Mouse (Mus musculus): ENCODE data around the gene Lmo7. TPM values are rescaled to one million over a fixed set of nuclear protein-coding genes. Genes with fewer than 3 reads are reported as not detected.

Lmo7 gene
- polyA plus RNA-seq, 2 experiments = 2.2 to 2.4 TPM

DNA sequence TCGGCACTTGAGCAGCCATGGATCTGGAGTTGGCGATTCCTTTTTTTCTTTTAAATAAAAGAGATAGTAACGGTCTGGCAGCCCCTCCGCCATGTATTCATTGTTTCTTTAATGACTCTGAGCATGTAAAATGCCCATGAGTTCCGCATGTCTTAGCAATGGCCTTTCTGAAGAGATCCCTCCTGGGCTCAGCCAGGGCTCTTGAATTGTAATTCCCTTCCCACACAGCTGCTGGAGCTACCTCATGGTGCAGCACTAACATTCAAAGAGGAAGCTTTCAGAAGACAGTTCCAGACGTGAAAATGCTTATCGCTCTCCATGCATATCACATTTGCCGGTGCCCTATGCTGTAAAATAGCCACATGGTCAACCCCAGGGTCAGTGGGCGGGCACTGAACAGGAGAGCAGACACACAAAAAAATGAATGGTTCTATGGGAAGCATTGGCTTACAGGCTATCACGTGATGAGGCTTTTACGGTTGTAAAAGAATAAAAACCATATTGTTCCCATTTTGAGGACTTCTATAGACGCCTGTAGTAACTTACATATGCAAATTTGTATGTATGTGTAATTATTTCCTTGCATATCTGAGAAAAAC lies 198.0 kb downstream of the Lmo7 start:
- no peaks in the 10 kb centered on the region for H3K4me1 ChIP-seq (replicated peaks; ENCODE audit: control insufficient read depth in 2 of 2, insufficient read depth in 2 of 2, low read length in 1 of 2)
- no peak overlapping the region for H3K27ac ChIP-seq
- no peaks in the 10 kb centered on the region for H3K36me3 ChIP-seq (replicated peaks; ENCODE audit: control insufficient read depth, insufficient read depth, low read depth)
- H3K4me3 ChIP-seq (ENCODE audit: insufficient read depth in 1 of 2, low read depth in 2 of 2, low read length in 2 of 2) = no peak overlapping the region
- no peak overlapping the region for H3K9ac ChIP-seq (replicated peaks)
- no peaks in the 10 kb centered on the region for H3K9me3 ChIP-seq (ENCODE audit: control insufficient read depth, low read length)
- ATAC-seq (ENCODE audit: insufficient read depth) (no peak), DNase-seq (ENCODE audit: low read depth in 3 of 3, low spot score in 3 of 3) (no peak)
- no peaks in the 10 kb centered on the region for H3K27me3 ChIP-seq (ENCODE audit: control insufficient read depth, insufficient read depth, low read length)
- H3K4me2 ChIP-seq (ENCODE audit: low read depth) = no peak overlapping the region
- no peak for TF ChIP-seq EP300 (IDR thresholded peaks at IDR 0.05; ENCODE audit: low read depth)
- TF ChIP-seq CTCF (IDR thresholded peaks at IDR 0.05; ENCODE audit: low read depth) = no peak
- WGBS (ENCODE audit: insufficient replicate concordance) = 68% methylated on average over 12 of the region's 12 CpGs

DNA sequence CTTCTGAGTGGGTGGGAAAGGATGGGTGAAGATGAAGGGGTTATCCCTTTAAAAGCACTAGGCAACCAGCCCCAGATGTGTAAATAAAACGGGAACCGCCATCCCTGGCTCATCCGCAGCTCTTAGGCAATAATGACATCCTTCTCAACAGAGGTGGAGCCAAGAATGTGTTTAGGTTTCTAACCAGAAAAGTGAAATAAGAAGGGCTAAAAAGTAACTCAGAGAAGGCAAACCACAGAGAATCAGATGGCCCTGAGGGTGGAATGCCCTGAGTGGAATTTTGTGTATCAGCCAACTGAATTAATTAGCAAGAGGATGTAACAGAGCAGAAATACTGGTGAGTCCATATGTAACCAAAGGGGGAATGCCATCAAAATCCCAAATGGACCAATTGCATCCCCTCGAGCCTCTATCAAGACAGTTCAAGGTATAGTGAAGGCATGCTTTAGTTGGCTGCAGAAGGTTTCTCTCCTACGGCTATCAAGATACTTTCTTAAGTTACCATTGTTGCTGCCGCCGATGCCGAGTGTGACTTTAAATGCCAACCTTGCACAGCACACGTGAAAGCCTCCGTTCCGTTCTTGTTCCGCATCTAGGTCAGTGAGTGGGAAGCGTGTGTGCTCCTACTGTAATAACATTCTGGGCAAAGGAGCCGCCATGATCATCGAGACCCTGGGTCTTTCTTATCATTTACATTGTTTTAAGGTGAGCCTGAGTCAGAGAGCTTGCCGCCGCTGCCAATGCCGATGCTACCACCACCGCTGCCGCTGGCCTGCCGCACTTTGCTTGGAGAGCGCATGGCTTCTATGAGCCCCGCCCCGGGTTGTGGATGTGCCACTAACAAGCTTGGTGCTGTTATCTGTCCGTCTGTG lies 201.1 kb downstream of the Lmo7 start:
- DNase-seq (ENCODE audit: low read depth in 3 of 3, low spot score in 3 of 3) (no peak), ATAC-seq (ENCODE audit: insufficient read depth) (no peak)
- TF ChIP-seq CTCF (IDR thresholded peaks at IDR 0.05; ENCODE audit: low read depth) = no peak
- no peak for TF ChIP-seq EP300 (IDR thresholded peaks at IDR 0.05; ENCODE audit: low read depth)
- H3K27ac ChIP-seq = no peak overlapping the region
- 79% methylated on average over 25 of the region's 25 CpGs for WGBS (ENCODE audit: insufficient replicate concordance)
- no peaks in the 10 kb centered on the region for H3K36me3 ChIP-seq (replicated peaks; ENCODE audit: control insufficient read depth, insufficient read depth, low read depth)
- no peak overlapping the region for H3K4me3 ChIP-seq (ENCODE audit: insufficient read depth in 1 of 2, low read depth in 2 of 2, low read length in 2 of 2)
- H3K9ac ChIP-seq (replicated peaks) = no peak overlapping the region
- H3K27me3 ChIP-seq (ENCODE audit: control insufficient read depth, insufficient read depth, low read length) = no peaks in the 10 kb centered on the region
- H3K4me1 ChIP-seq (replicated peaks; ENCODE audit: control insufficient read depth in 2 of 2, insufficient read depth in 2 of 2, low read length in 1 of 2) = no peaks in the 10 kb centered on the region
- no peaks in the 10 kb centered on the region for H3K9me3 ChIP-seq (ENCODE audit: control insufficient read depth, low read length)
- H3K4me2 ChIP-seq (ENCODE audit: low read depth) = no peak overlapping the region

DNA sequence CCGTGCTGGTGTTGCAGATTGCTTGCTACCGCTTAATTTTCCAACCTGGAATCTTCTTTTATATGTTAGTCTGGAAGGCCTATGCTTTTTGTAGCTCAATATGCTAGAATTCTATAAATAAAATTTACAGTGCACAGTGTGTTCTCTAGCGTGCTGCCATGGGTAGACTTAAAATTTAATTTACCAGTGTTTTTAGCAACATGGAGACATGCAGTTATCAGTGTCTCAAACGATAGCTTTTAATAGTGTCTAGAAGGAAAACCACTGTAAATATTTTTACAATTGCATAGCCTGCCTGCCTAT lies 201.6 kb downstream of the Lmo7 start:
- Histone ChIP-seq H3K4me2 (ENCODE audit: low read depth) (no peak overlapping the region), H3K9me3 (ENCODE audit: control insufficient read depth, low read length) (no peaks in the 10 kb centered on the region), H3K27ac (no peak overlapping the region), H3K9ac (replicated peaks) (no peak overlapping the region), H3K4me3 (ENCODE audit: insufficient read depth in 1 of 2, low read depth in 2 of 2, low read length in 2 of 2) (no peak overlapping the region), H3K36me3 (replicated peaks; ENCODE audit: control insufficient read depth, insufficient read depth, low read depth) (no peaks in the 10 kb centered on the region), H3K27me3 (ENCODE audit: control insufficient read depth, insufficient read depth, low read length) (no peaks in the 10 kb centered on the region), H3K4me1 (replicated peaks; ENCODE audit: control insufficient read depth in 2 of 2, insufficient read depth in 2 of 2, low read length in 1 of 2) (no peaks in the 10 kb centered on the region)
- ATAC-seq (ENCODE audit: insufficient read depth) = no peak
- 64% methylated on average over 4 of the region's 4 CpGs for WGBS (ENCODE audit: insufficient replicate concordance)
- TF ChIP-seq CTCF (IDR thresholded peaks at IDR 0.05; ENCODE audit: low read depth) = no peak
- TF ChIP-seq EP300 (IDR thresholded peaks at IDR 0.05; ENCODE audit: low read depth) = no peak
- no peak for DNase-seq (ENCODE audit: low read depth in 3 of 3, low spot score in 3 of 3)

DNA sequence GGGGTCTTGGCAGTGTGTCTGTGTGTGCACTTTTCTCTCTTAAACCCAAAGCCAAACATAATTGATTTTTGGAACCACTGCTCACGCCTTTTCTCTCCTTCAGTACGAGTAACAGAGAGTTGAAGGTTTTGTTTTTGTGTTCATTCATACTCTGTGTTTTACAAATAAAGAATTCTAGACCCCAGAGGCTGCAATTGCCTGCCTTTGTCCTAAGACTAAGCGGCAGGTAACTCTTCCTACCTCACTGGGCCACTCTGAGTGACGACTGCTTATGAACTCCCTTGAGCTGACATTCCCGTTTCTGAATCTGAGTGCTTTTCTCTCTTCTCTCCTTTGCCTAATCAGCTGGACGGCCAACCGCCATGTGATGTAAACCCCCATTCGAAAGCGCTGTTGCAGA lies 203.8 kb downstream of the Lmo7 start:
- Histone ChIP-seq H3K9ac (replicated peaks) (no peak overlapping the region), H3K4me2 (ENCODE audit: low read depth) (no peak overlapping the region), H3K4me3 (ENCODE audit: insufficient read depth in 1 of 2, low read depth in 2 of 2, low read length in 2 of 2) (no peak overlapping the region), H3K27me3 (ENCODE audit: control insufficient read depth, insufficient read depth, low read length) (no peaks in the 10 kb centered on the region), H3K4me1 (replicated peaks; ENCODE audit: control insufficient read depth in 2 of 2, insufficient read depth in 2 of 2, low read length in 1 of 2) (no peaks in the 10 kb centered on the region), H3K27ac (no peak overlapping the region), H3K9me3 (ENCODE audit: control insufficient read depth, low read length) (no peaks in the 10 kb centered on the region), H3K36me3 (replicated peaks; ENCODE audit: control insufficient read depth, insufficient read depth, low read depth) (no peaks in the 10 kb centered on the region)
- ATAC-seq (ENCODE audit: insufficient read depth) (no peak), DNase-seq (ENCODE audit: low read depth in 3 of 3, low spot score in 3 of 3) (no peak)
- TF ChIP-seq CTCF (IDR thresholded peaks at IDR 0.05; ENCODE audit: low read depth) = no peak
- WGBS (ENCODE audit: insufficient replicate concordance) = 68% methylated on average over 9 of the region's 9 CpGs

- Histone ChIP-seq H3K4me1 (replicated peaks; ENCODE audit: control insufficient read depth in 2 of 2, insufficient read depth in 2 of 2, low read length in 1 of 2) (peaks cover 0 to 3% of the 10 kb centered on the region in 2 experiments; a peak in 2 of 4 replicates), H3K27ac (no peak overlapping the region), H3K27me3 (ENCODE audit: control insufficient read depth, insufficient read depth, low read length) (no peaks in the 10 kb centered on the region), H3K4me3 (ENCODE audit: insufficient read depth in 1 of 2, low read depth in 2 of 2, low read length in 2 of 2) (no peak overlapping the region), H3K9me3 (ENCODE audit: control insufficient read depth, low read length) (no peaks in the 10 kb centered on the region), H3K9ac (replicated peaks) (no peak overlapping the region), H3K36me3 (replicated peaks; ENCODE audit: control insufficient read depth, insufficient read depth, low read depth) (no peaks in the 10 kb centered on the region), H3K4me2 (ENCODE audit: low read depth) (no peak overlapping the region)
- 5% methylated on average over 4 of the region's 4 CpGs for WGBS (ENCODE audit: insufficient replicate concordance)
- ATAC-seq (ENCODE audit: insufficient read depth) = no peak
- TF ChIP-seq EP300 (IDR thresholded peaks at IDR 0.05; ENCODE audit: low read depth) = no peak
- TF ChIP-seq CTCF (IDR thresholded peaks at IDR 0.05; ENCODE audit: low read depth) = peak; percentile 65
- peak in 2 of 3 experiments; percentile 4 to 16 for DNase-seq (ENCODE audit: low read depth in 3 of 3, low spot score in 3 of 3)
Measured at GRCm38 (mm10) chr14:101942971-101943370, 213.2 kb downstream of the Lmo7 start.
